Mouse (Mus musculus) testis, adult 2 months (tissue): Measurements from ENCODE around the gene Mdn1.

Experiments used
- CTCF ChIP-seq: fragments of 200-500 bp; IDR thresholded peaks from 2 replicates; pipeline ENCODE4 v1.5.1; 2012; ENCODE audit warnings: low read depth, mild to moderate bottlenecking, inconsistent platforms, low read length, moderate library complexity; ENCODE audit not compliant: control insufficient read depth, insufficient read depth, insufficient replicate concordance
- POLR2A ChIP-seq: fragments of 200-500 bp; IDR thresholded peaks from 2 replicates; pipeline ENCODE4 v1.6.1; 2012; ENCODE audit warnings: low read depth, mild to moderate bottlenecking, inconsistent platforms, low read length, moderate library complexity; ENCODE audit not compliant: control insufficient read depth

DNA sequence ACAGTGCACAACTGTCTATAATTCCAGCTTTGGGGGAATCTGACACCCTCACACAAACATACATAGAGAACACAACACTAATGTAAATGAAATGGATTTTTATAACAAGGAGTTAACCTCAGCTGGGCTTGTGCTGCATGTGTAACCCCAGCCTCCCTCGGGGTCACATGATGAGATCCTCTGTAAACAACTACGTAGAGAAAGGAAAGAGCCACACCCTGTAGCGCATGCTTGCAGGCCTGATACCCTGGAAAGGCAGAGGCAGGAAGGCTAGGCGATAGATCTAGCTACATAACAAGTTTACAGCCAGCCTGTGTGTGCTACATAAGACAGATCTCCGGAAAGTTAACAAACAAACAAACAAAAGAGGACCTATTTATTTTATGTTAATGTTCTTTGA is 5.2 kb upstream of the Mdn1 start:
- TF ChIP-seq POLR2A (no peak), CTCF (no peak)
